Mouse (Mus musculus): ENCODE data around the gene Bcl2a1d.
"Not testable (repeated sequence)": the region's sequence is repeated elsewhere in the genome, so short reads cannot be mapped to it uniquely, and the experiment has no call there.

The Bcl2a1d gene

DNA sequence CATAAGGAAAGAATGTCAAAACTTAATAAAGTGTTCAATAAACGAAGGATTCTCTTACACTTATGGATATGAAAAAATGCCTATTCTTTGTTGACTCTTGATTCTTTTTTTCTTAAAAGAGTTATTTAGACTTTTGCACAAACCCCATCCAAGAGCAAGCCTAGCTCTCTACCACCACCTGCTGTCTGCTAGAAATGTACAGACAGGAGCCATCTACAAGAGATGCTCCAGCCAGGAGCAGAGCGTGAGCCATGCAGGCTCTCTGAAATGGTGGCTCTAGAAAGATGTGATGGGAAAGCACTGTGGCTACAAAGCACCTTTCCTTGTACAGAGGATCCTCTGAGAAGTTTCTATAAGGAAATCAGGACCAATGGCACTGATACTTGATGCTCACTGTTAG is 33.0 kb downstream of the Bcl2a1d start:
- DNase-seq (ENCODE audit: low spot score in 2 of 2): not testable (repeated sequence)

DNA sequence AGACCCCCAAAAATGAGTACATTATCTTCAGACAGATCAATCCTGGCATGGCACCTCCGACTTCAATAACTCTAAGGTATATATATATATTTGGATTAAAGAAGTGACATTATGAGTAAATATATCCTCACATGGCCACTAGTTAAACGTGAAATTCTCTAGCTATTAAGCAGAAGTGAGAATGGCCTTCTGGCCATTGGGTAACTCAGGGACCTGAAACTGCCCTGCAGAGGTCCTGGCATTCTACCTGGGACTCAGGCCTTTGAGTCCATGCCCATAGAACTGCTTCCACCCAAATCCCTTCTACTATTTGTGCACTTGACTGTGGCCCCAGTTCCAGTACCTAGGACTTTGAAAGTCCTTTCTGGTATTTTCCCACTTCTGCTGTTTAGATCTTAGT is 40.4 kb downstream of the Bcl2a1d start:
- DNase-seq (ENCODE audit: low spot score in 2 of 2): not testable (repeated sequence)

DNA sequence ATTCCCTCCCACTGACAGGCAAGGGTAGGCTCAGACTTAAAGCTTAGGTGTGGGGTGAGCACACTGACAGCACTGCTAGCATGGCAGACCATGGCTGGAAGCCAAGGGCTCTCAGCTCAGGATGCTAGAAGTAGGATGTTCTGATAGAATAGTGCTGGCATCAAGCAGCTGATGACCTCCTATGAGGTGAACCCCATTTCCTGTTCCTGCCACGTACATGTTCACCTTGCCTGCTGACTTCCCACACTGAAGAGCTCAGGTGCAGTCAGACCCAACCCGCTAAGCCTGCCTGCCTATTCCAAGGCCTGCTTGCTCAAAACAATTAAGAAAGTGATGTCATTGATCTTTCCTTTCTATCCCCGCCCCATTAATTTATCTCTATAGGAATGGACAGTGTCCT is 42.3 kb downstream of the Bcl2a1d start:
- DNase-seq (ENCODE audit: low spot score in 2 of 2): not testable (repeated sequence)

DNA sequence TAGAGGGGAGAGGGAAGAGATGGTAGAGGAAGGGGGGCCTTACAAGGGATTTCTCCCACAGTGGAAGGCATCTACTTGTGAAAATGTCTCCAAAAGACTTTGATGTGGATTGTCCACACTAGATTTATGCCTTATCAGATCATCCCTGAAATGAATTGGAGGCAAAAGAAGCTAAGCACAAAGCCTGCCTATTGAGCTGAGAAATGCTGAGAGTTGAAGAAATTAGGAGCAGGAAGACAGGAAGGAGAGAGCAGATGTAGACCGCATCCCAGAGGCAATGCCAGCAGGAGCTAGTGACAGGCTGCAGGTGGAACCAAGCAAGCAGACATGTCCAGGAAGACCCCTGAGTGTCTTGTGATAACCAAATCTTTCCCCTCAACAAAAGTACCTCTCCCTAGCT is 45.0 kb downstream of the Bcl2a1d start:
- DNase-seq (ENCODE audit: low spot score in 2 of 2): not testable (repeated sequence)

Measured in frontal cortex, postnatal 14 days (tissue).